Mouse (Mus musculus) heart, postnatal 0 days (tissue): ENCODE measurements around the gene Papss1.

Source experiments
- CTCF ChIP-seq: IDR thresholded peaks from 2 replicates; pipeline ENCODE4 v1.5.1; 2016; ENCODE audit warnings: antibody characterized with exemption, control low read depth, low read depth
- EP300 ChIP-seq: IDR thresholded peaks from 2 replicates; pipeline ENCODE4 v1.6.1; 2016; ENCODE audit warnings: antibody characterized with exemption, low read depth

GRCm38 (mm10) chr3:131522243-131522642 lies 42.3 kb upstream of the Papss1 start:
- no peak for TF ChIP-seq CTCF
- TF ChIP-seq EP300, result no peak
